Mouse (Mus musculus): ENCODE measurements around the gene Tspan17.

- TF ChIP-seq CTCF (conservative IDR thresholded peaks at IDR 0.05; ENCODE audit: insufficient read depth, insufficient read length, low read depth, low read length) (no peak), POLR2A (IDR thresholded peaks at IDR 0.05; ENCODE audit: low read depth, low read length) (no peak)
These were observed 36.5 kb upstream of the Tspan17 start for GRCm38 (mm10) chr13:54752656-54753055.
